Mouse (Mus musculus): ENCODE results near the gene Nlrp1a. TPM values are rescaled to one million over a fixed set of nuclear protein-coding genes. Genes with fewer than 3 reads are reported as not detected.
A peak's percentile ranks its signal among the peaks of the same experiment; 100 is the strongest.

Nlrp1a gene
- total RNA-seq (2021), result 1 to 10 TPM in 1 of 2 experiments, under 1 TPM in 1; 0.74 to 1.2 TPM

DNA sequence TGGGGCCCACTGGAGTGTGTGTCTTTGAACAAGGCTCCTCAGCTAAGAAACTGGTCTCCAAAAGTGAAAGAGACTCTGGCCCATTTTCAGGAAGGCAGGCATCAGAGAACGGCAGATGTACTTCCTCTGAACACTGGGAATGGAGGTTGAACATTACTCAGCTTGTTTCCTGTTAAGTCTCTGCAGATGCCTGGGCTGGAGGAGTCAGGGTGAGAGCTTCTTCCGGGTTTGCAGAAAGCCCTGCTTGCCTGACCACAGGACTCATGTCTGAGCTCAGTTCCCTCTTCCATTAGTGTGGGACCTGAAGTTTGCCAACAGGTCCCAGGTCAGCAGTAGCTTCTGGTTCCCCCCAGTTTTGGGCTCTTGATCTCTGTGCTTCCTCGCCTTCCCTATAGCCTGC lies at the start of gene Nlrp1a:
Gene Nlrp1a, minus strand, starts transcription at position 44 of the 400 bp plus-strand sequence.
- intact Hi-C loops (cut with DNase I), result no loop called here
- DNase-seq, result peak; percentile 5 to 8

DNA sequence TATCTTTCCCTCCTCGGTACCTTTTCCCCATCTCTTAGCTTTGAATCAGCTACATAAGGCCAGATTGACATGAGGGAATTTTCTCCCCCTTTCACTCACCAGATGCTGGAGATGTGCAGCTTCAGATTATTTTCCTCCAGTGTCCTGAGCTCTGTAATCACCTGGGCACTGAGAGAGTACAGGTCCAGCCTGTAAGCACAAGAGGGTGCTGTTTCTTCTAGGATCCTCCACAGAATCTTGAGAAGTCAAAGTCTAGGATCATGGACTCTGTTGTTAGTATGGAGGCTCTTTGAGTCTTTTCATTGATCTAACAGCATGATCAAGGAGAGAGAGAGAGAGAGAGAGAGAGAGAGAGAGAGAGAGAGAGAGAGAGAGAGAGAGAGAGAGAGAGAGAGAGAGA lies 25.1 kb upstream of the Nlrp1a start:
- intact Hi-C loops (cut with DNase I), result no loop called here
- no peak for DNase-seq

DNA sequence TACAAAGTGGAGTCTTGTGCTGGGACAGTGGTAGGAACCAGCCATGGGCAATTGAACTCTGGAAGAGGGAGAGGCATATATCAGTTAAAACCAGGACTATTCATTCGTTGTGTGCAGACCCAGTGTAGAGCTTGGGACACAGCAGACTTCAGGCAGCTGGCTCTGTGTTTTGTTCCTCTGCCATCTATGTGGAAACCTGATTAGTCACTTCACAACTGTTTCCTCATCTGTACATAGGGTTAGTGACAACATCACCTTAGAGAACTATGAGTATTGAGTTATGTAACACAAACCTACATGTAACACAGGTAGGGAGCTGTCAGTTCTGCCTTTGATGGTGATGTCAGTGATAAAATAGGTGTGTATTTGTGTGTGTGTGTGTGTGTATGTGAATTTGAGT lies 19.6 kb upstream of the Nlrp1a start:
- no peak for DNase-seq
- intact Hi-C loops (cut with DNase I), result no loop called here

DNA sequence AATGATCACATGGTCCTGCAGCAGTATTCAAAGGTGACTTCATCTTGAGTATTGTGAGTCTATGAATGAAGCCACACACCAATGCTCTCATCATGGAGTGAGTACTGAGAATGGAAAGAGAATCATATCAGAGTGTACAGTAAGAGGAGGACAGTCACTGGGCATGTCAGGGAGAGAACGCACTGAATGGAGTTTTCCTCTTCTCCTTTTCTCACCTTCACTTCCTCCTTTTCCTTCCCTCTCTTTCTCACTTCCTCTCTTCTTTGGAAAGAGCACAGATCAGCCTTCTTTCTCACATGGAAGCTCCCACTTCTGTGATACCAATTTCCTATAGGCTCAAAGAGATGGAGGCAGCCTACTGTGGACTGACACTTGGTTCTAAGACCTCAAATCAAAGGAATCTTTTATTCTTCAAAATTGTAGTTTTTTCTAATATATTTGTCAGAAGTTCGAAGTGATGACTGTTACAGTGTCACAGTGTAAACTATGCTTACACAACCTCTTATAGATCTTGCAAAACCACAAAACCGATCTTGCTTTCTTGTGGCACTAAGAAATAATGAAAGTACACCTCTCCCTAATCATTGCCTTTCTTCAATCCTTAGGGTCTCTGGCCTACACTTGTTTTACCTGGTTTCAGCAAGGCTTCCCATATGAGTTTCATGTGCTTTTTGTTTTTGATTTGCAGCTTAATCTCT lies 15.1 kb upstream of the Nlrp1a start:
- intact Hi-C loops (cut with DNase I), result no loop called here
- DNase-seq, result no peak

DNA sequence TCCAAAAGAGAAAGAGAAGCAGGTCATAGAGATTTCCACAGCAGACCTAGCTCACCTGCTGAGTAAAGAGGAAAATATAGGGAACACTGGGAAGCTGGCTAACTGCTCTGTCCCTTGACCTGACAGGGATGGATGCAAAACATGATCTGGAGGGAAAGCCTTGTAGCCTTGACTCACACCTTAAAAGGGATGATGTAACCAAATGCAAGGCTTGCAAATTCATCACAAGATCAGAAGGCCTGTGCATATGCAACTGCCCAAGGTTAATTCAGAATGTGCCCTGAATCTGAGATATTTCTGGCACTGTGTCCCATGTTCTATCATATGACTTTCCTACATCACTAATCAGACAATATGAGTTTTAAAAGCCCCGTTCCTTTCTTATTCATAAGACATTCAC lies 10.8 kb upstream of the Nlrp1a start:
- DNase-seq, result no peak
- intact Hi-C loops (cut with DNase I), result no loop called here

DNA sequence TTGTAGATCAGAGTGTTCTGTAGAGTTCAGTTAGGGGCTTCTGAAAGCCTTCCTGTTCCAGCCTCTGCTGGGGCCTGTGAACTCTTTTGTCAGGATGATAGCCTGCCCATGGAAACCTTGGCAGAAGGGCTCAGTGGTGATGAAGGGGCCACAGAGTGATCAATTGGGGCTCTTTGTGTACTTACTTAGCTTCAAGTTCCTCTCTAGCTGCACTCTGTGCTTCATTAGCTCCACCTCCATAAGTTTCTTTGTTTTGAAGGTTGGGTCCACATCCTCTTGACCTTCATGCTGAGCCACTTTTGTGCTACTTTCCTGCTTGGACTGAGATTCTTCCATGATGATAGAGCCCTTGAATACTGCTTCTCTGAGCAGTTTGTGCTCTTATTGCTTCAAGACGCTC lies 2.5 kb downstream of the Nlrp1a start:
- peak in 1 of 2 experiments; percentile 1 for DNase-seq
- intact Hi-C loops (cut with DNase I), result no loop called here

DNA sequence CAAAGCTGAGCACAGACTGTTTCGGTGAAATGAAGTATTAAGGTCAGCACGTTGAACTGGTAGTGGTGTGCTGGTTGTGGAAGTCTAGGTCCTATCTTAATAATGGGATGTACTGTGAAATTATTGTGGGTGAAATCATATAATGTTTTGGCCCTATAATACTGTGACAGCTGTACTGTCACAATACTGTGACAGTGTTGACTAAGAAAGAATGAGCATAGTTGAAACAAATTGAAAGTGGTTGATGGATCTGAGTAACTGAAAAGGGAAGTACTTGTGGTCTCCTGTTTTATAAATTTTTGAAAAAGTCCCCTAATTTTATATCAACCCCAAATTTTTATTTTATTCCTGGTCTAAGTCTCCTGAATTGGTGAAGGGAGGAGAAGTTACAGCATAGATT lies 37.4 kb downstream of the Nlrp1a start:
- no peak for DNase-seq
- intact Hi-C loops (cut with DNase I), result no loop called here

GRCm38 (mm10) chr11:71106261-71107021 lies 38.1 kb downstream of the Nlrp1a start:
- no peak for DNase-seq
- intact Hi-C loops (cut with DNase I), result no loop called here

GRCm38 (mm10) chr11:71103931-71104330 lies 40.6 kb downstream of the Nlrp1a start:
- intact Hi-C loops (cut with DNase I), result loop anchor here (2.0 kb wide), 1 partner anchor 145 kb away; no protein-coding TSS in a partner anchor

GRCm38 (mm10) chr11:71076342-71076741 lies 68.2 kb downstream of the Nlrp1a start:
- intact Hi-C loops (cut with DNase I), result no loop called here

More at GRCm38 (mm10) chr11:71103931-71104330, 40.6 kb downstream of the Nlrp1a start:
- no peak for DNase-seq

GRCm38 (mm10) chr11:71052554-71052953 lies 92.0 kb downstream of the Nlrp1a start:
- intact Hi-C loops (cut with DNase I), result loop anchor here (5.0 kb wide), 1 partner anchor 70 kb away; the partner anchor contains the start of gene C1qbp

More at GRCm38 (mm10) chr11:71076342-71076741, 68.2 kb downstream of the Nlrp1a start:
- DNase-seq, result no peak

More at GRCm38 (mm10) chr11:71052554-71052953, 92.0 kb downstream of the Nlrp1a start:
- peak; percentile 16 to 29 for DNase-seq

Other genes starting within 250 kb of the Nlrp1a start
- 10 to 100 TPM; 53.9 to 59.6 TPM for gene Nup88, start 174.7 kb downstream of the Nlrp1a start, total RNA-seq (2021)
- 10 to 100 TPM; 14.4 to 18.8 TPM for gene Rpain, start 174.5 kb downstream of the Nlrp1a start, total RNA-seq (2021)
- gene C1qbp, start 161.7 kb downstream of the Nlrp1a start, total RNA-seq (2021), result 100 to 1,000 TPM; 208 to 214 TPM
- 10 to 100 TPM; 14.9 to 17.6 TPM for gene Dhx33, start 140.3 kb downstream of the Nlrp1a start, total RNA-seq (2021)
- gene Mis12, start 125.1 kb downstream of the Nlrp1a start, total RNA-seq (2021), result 1 to 10 TPM; 9.0 to 9.5 TPM
- 10 to 100 TPM; 21.4 to 29.0 TPM for gene Derl2, start 124.9 kb downstream of the Nlrp1a start, total RNA-seq (2021)
- 1 to 10 TPM; 1.7 to 2.0 TPM for gene 6330403K07Rik, start 111.2 kb downstream of the Nlrp1a start, total RNA-seq (2021)
- gene Nlrp1b, start 86.0 kb upstream of the Nlrp1a start, total RNA-seq (2021), result under 1 TPM; 0.10 TPM